Mouse (Mus musculus) cerebellum, adult 11 months (tissue): ENCODE data around the gene B4galnt2.

Source experiments
- DNase-seq: peaks from one replicate; pipeline ENCODE4 v3.0.0; 2022

Gene B4galnt2

DNA sequence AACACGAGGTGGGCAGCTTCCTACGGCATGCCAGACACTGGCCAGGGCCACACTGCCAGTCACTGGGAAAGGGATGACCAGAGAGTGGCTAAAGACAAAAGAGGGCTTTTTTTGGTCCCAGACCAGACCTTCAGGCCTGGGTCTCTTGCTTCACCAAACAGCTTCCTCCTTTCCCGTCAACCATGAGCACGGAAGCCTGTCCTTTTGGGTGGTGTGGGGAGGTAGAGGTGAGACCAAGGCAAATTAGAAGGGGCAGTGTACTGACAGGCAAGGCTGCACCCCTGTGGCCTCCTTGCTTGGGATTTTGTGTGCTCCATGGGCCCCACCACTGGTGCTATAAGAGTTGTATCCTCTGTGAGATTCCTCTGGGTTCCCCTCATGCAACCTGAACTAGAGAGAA lies 76.1 kb downstream of the B4galnt2 start:
- no peak for DNase-seq

DNA sequence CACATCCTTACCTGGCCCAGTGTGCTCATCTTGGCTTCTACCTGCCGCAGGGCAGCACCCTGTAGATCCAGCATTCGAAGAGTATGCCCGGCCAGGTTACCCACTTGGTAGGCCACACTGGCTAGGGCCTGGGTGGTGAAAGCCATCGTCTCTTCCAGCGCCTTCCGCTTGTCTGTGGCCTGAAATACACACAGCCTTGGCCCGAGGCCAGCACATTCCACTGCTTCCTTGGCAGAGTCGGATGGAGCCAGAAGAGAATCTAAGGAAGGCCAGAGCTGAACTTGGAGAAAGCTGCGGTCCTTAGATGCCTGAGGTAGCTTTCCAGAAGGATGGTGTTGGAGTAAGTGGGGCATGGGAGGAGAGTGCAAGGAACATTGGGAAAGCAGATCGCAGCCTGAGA lies 77.6 kb downstream of the B4galnt2 start, which contains the start of gene Gngt2:
Gene Gngt2 (plus strand): TSS at position 158 of the 400 bp plus-strand sequence.
- no peak for DNase-seq

DNA sequence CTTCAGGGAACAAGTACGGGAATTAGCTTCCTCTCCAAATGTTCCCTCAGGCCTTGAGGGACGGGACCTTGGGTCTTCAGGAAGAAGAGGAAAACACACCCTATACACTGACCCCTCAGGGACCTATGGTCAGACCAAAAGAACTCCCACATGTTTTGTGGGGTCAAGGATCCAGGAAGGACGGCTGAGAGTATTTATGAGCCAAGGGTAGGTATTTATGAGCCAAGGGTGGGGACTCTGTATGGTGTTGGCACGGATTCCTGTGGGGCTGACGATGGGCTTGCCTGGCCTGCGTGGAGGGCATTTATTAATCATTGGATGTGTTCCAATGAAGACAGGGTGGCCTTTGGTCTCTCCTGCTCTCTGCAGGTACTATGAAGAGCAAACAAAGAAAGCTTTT lies 78.3 kb downstream of the B4galnt2 start:
- DNase-seq = no peak

DNA sequence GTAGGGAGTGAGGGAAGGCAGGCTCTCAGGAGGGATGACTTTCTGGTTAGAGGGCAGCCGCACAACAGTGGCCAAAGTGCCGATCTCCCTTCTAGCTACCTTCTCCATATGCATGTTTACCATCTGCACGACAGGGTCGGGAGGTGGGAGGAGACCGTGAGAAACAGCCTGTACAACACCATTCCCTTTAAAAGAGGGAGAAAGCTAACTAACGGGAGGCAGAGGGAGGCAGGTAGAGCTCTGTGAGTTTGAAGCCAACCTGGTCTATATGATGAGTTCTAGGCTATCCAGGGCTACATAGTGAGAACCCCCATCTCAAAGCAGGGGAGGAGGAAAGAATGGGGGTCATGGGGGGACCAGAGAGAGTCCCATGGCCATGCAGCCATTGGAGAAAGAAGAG lies 78.9 kb downstream of the B4galnt2 start:
- DNase-seq = no peak

DNA sequence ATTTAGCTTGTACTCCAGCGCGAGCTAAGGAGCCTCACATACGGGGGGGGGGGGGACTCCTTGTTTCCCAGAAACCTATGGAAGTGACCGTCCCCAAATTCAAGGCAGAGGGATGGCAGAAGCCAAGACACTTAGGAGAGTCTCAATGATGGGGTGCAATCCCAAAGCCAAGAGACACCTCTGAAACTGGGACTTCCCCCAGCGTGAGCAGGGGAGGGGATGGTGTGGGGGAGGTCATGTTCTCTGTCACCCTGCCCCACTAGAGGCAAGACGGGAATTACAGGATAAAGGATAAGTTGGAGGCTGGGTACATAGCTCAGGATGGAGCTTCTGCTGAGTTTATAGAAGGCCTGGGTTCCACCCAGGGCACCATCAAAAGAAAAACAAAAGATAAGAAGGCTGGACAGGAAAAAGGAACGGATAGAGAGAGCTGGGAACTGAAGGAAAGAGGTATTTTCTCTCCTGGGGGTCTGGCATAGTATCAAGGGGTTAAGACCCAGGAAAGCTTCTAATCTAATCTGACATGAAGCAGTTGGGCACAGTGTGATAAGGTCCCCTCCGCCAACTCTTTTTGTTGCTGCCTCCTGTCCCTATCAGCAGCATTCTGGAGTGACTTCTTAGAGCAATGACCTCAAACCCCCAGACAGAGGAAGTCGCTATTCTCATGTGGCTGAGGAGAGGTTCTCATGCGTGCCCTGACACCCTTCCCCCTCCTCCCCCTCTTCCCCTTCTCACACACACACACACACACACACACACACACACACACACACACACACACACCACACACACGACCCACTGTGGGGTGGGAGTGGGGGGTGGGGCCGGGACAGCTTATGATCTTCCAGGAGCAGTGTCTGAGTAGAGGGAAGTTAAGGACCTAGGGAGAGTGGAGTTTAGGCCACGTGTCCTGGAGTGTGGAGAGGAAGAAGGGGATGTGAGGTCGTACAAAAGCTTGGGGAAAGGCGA lies 79.7 kb downstream of the B4galnt2 start:
- DNase-seq = no peak

DNA sequence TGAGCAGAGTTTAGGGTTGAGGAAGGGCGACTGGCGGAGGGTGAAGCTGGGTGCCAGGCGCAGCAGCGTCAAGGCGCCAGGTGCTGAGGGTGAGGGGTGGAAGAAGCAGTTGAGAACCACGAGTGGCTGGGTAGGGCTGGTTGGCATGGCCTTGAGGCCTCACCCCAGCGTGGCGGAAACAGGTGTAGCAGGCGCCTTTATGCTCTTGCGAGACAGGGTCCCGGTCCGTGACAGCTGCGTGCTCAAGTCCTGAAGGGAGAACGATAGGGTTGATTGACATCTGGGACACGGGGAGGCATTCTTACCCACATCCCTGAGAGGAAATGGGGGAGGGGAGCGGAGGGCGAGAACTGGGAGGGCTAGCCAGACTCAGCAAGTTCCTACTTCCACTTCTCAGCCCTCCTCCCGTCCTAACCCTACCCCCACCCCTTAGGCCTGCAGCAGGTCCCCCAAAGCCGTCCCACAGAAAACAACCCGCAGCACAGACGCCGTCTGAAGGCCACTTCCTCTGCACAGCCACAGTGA lies 80.5 kb downstream of the B4galnt2 start:
- no peak for DNase-seq

DNA sequence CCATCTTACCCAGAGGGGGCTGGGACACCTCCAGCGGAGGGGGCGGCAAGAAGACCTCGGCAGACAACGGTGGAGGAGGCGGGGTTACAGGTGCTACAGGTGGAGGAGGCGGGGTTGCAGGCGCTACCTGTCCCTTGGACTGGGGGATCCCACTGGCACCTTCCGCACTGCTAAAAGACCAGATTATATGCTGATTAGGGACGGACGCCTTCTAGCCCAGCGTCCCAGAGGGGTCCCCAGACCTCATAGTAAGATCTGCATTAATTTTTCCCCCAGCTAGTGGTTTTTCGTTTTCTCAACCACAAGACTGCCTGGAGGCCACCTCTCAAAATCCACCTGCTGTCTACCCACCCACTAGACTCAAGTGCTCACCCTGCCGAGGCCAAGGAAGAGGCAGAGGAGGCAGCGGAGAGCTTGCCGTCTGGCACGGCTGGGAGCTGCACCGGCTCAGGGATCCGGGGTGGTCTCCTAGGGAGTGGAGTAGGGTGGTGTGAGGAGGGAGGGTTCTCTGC lies 81.0 kb downstream of the B4galnt2 start:
- no peak for DNase-seq

DNA sequence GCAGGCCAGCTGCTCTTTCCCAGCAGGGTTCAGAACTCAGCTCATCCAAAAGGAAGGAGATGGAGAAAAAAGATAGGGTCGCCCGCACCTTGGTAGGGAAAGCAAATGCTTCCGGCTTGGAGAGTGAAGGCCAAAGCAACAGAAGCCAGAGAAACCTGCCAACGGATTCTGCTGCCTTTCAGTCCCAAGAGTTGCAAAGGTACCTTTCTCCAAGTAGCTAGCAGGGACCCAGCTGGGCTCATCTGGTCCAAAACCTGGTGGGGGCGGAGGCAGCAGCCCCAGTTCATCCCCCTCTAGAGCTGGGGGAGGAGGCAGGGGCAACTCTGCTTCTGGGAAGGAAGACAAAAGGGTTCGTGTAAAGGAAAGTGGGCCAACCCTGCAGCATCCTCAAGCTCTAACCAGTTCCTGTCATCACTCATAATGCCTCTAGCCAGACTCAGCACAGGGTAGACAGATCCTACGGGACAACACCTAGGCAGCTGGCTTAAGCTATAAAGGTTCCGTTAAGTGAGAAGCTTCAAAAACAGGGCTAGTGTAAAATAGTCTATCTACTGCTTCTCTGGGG lies 81.6 kb downstream of the B4galnt2 start:
- no peak for DNase-seq

DNA sequence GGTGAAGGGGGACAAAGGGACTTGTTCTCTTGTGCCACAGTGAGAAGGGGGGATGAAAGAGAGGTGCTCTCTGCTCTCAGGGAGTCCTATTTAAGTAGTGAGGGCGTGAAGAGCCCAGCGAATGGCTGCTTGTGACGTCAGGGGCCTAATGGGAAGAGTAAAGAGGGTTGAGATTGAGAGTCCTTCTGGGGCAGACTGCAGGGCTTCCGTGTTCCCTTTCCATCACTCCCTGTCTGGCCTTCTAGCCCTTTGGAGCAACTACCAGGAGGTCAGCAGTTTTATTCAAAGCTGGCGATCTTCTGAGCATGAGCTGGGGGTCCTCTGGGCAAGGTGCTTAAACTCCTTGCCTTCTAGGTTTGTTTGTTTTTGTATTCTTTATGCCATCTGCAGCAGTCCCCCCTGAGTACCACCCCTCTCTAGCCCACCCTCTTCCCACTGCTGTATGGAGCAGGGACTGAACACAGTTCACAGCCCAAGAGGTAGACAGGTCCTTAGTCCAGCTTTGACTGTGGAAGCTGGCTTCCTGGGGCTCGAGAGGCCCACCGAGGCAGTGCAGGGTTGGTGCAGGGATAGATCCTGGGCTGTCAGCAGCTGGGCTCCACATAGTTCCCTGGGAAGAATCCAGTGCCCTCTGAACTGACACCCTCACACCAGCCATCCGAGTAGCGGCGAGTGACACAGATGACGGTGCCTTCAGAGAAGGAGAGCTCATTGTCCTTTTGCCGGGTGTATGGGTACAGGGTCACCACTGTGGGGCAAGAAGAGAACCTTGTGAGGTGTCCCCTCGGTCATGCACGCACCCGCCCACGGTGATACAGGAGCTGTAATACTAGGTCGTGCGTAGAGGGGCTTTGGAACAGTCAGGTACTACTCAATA lies 82.3 kb downstream of the B4galnt2 start:
- DNase-seq = no peak

DNA sequence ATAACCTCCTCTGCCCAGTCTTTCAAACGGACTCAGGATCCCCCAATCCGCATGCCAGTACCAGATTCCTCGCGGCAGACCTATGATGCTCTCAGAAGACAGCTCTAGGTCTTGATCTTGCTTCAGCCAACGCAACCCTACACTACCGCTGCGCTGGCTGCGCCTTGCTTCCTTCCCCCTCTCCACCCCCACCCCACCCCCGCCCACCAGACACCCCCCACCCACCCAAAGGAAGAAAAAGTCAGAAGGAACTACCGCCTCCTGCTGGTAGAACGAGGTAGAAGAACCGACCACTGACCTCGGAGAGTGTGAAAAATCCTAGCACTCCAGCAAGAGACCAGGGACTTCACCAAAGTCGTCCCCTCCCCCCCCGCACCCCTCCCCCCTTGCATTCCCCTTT lies 83.0 kb downstream of the B4galnt2 start:
- DNase-seq = no peak

DNA sequence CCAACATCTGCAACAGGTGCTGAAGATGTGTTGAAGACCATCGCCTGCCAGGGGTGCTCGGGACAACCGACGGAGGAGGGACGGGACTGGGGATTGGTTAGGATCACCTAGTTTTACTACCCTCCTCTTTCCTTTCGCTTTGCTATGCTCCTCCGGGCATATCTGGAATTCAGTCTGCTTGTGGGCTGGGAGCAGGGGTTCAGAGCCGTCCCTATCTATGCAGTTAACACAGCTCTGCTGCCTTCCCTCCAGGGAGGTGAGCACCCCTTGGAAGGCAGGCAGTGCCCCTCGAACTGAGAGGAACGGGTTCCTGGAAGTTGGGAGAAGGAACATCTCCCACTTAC lies 83.4 kb downstream of the B4galnt2 start:
- no peak for DNase-seq

DNA sequence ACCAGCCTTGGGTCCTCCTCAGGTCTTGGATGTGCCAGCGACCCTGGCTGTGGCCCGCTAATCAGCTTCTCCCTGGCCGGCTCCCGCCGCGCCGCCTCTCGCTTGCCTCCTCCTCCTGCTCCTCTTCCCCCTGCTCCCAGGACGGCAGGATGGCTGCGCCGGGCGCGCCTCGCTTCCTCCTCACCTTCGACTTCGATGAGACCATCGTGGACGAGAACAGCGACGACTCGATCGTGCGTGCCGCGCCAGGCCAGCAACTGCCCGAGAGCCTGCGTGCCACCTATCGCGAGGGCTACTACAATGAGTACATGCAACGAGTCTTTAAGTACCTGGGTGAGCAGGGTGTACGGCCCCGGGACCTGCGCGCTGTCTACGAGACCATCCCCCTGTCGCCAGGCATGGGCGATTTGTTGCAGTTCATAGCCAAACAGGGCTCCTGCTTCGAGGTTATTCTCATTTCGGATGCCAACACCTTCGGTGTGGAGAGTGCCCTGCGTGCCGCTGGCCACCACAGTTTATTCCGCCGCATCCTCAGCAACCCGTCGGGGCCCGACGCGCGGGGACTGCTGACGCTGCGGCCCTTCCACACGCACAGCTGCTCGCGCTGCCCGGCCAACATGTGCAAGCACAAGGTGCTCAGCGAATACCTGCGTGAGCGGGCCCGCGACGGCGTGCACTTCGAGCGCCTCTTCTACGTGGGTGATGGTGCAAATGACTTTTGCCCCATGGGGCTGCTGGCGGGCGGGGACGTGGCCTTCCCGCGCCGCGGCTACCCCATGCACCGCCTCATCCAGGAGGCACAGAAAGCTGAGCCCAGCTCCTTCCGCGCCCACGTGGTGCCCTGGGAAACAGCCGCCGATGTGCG lies 84.0 kb downstream of the B4galnt2 start:
- DNase-seq = no peak

DNA sequence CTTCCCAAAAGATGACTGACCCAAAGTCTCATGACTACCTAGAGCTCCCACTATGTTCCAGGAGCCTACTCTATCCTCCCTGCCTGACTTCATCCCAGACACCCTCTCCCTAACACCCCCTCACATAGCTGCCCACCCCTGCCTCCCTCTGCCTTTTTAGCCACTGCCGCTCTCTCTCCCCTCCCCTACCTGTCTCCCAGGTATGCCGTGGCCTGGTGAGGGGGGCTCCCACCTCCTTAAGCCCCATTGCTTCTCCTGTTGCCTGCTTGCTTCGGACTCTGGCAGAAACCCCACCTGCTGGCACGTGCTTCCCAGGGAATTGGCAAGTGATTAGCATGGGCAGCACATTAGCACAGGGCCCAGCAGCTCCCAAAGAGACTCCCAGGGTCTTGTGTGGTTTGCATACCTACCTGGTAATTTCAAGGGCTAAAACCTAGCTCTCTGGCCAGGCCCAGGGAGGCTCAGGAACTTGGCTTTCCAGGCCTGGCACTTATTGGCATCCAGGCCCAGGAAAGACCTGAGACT lies 85.1 kb downstream of the B4galnt2 start:
- DNase-seq = no peak

DNA sequence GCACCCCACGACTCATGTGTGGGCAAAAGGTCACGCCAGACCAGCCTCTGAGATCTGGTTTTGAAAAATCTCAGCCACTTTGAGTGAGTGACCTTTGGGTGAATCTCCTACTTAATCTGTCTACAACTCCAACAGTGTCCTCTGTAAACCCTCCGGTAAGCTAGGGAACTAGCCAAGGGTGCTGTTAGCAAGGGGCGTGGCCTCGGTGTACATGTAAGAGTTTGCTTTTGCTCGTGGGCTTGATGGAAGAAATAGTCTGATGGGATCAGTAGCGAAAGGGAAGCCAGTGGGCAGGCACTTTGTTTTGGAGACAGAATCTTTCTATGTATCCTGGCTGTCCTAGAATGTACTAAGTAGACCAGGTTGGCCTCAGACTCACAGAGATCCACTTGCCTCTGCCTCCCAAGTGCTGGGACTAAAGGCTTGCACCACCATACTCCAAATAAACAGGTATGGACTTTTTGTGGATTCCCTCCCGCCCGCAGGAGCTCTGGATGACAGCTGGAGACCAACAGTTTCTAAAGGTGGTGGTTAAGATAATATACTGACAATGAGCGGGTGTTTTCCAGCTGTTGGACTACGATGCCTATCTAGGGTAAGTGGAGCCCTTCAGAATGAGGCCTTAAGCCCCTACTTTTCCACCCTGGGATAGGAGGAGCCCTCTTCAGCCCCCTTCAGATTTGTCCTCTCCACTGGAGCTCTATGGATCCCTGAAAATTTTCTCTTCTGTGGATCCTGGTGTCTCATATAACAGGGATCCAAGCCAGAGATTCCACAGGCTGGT lies 86.3 kb downstream of the B4galnt2 start:
- no peak for DNase-seq

DNA sequence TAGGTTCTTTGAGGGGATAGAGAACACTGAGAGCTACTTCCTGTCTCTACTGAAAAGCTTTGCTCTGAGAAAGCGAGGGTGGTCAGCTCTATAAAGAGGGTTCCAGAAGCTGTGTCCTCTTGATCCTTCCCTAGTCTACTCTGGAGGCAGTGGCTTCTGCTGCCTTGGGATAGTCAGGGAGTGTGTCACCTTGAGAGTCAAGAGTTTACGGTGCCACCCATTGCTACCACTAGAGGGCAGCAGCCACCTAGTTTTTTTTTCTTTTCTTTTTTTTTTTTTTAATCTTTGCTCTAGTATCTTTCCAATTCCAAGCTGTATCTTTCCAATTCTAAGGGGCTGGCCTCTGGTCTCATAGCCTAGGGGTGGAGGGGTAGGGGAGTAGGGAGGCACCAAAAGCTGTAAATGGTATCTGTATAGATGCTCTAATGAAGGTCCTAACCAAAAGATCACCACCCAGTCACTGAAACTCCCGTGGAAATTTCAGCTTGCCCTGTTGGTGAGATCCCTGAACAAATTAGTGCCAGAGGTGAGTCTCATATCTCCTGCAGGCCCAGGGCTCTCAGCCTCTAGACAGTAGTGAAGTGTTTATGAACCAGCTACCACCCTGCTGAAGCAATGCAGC lies 87.1 kb downstream of the B4galnt2 start:
- DNase-seq = peak; percentile 63

DNA sequence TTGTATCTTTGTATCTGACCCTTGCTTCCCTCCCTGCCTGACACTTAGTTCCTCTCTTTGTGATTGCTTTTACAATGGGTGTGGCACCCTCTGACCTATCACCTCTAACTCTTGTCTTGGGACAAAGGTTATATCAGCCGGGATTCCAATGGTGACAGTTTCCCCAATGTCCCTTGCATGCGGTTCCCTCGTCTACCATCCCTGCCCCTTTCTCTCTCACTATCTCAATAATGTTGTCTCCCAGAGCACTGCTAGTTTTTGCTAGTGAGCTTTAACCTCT lies 87.6 kb downstream of the B4galnt2 start:
- DNase-seq = no peak

DNA sequence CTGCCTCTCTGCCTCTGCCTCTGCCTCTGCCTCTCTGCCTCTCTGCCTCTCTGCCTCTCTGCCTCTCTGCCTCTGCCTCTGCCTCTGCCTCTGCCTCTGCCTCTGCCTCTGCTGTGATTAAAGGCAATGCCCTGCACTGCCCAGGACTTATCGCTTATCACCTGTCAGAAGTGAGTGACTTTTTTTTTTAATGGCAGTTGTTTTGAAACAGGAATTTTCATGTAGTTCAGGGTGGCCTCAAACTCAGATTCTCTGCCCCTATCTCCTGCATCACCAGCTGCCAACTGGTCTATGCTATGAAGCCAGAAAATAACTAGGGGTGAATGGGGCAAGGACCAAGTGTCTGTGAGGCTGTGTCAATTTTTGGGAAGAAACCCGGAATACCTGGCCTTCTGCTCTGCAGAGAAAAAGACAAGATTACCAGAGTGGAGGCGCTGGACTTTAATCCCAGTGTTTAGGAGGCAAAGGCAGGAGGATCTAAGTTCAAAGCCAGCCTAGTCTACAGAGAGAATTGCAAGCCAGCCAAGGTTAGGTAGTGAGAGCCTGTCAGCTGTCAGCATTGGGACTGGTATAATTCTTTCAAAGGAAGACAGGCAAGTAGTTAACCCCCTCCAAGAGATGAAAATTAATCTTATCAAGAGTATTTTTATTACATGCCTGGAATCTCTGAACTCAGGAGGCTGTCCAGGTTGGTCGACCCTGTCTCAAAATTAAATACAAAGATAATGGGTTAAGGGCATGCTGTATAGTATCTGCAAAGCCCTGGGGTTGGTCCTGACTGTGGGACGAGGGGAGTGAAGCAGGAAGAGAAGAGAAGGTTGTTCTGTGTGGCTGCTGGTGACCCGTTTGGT lies 88.1 kb downstream of the B4galnt2 start:
- no peak for DNase-seq

DNA sequence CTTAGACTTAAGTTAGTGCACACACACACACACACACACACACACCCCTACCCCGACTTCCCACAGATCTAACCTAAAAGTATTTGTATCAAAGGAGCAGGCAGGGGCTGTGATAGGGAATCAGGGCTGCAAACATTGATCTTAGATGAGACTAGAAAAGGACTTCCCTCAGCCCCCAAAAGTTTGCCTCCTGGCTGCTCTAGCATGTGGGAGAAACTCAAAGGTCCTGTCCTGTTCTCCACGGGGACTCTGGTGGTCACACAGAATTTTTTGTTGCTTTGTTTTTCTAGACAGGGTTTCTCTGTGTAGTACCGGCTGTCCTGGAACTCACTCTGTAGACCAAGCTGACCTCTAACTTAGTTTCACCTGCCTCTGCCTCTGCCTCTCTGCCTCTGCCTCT lies 89.1 kb downstream of the B4galnt2 start:
- DNase-seq = no peak

DNA sequence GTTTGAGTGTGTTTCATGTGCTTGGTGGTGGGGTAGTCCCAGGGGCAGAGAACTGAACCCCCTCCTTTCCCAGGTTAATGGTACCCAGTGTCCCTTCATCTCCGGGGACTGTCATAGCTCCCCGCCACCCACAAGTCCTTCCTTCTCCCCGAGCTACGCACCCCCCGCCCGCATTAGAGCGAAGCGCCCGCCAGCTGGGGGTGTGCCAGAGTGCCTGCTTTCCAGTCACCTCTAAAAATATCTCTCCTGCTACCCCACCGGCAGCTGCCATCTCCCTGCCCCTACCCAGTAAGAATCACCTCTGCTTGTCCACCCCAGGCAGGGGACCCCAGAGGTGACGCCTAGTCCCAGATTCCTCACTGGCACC lies 89.8 kb downstream of the B4galnt2 start:
- DNase-seq = peak; percentile 70
